Mouse (Mus musculus): Measurements from ENCODE around the gene Pdpk1.

- TF ChIP-seq CTCF (IDR thresholded peaks at IDR 0.05) (no peak), EP300 (IDR thresholded peaks at IDR 0.05) (no peak)
Measured at GRCm38 (mm10) chr17:24108896-24109295, 41.8 kb downstream of the Pdpk1 start.
